Mouse (Mus musculus) ES-Bruce4 (cell line): ENCODE data around the gene Emp3.

Experiments used
- CTCF ChIP-seq: IDR thresholded peaks from one replicate; pipeline ENCODE4 v1.8.1; 2011; ENCODE audit warnings: low read depth, low read length
- EP300 ChIP-seq: IDR thresholded peaks from 2 replicates; pipeline ENCODE4 v1.6.1; 2011; ENCODE audit warnings: low read depth, low read length; ENCODE audit not compliant: insufficient read depth
- POLR2A ChIP-seq: IDR thresholded peaks from one replicate; pipeline ENCODE4 v1.8.1; 2011; ENCODE audit warnings: low read length; ENCODE audit not compliant: insufficient read depth

- TF ChIP-seq POLR2A (no peak), CTCF (no peak), EP300 (no peak)
Observed at GRCm38 (mm10) chr7:45949061-45949460, 27.9 kb upstream of the Emp3 start.
